Mouse (Mus musculus): ENCODE measurements at regions not wholly inside any gene's neighbourhood (a gene's known extent, or its start where the extent isn't known, plus 50 kb on each side); places are given as distances from the start of the nearest gene placed in this dataset.

DNA sequence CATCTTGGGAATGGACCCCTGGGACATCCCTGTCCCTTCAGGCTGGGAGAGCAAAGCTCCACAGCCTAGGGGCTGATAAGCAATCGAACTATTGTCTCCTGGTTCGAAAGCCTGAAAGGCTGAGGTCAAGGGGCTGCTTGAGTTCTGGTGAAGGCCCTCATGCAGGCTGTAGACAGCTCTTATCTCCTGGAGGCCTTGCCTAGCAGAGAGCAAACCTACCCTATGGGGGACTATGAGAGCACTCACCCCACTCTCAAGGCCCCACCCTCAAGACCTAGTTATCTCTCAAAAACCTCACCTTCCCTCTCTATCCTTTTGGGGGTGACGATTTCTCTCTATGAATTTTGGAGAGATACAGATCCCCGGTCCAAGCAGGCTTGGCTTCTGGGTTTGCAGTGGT is 92.8 kb downstream of the Gadd45g start:
- no peak for TF ChIP-seq CTCF (IDR thresholded peaks at IDR 0.05; ENCODE audit: low read depth, low read length)
- TF ChIP-seq POLR2A (IDR thresholded peaks at IDR 0.05; ENCODE audit: borderline replicate concordance, low read depth, low read length): no peak
